Mouse (Mus musculus): ENCODE results near the gene Ocrl.
A peak's percentile ranks its signal among the peaks of the same experiment; 100 is the strongest.

The Ocrl gene

GRCm38 (mm10) chrX:47977078-47977477 is 64.9 kb downstream of the Ocrl start:
- no peak for DNase-seq (ENCODE audit: low spot score in 2 of 2)

DNA sequence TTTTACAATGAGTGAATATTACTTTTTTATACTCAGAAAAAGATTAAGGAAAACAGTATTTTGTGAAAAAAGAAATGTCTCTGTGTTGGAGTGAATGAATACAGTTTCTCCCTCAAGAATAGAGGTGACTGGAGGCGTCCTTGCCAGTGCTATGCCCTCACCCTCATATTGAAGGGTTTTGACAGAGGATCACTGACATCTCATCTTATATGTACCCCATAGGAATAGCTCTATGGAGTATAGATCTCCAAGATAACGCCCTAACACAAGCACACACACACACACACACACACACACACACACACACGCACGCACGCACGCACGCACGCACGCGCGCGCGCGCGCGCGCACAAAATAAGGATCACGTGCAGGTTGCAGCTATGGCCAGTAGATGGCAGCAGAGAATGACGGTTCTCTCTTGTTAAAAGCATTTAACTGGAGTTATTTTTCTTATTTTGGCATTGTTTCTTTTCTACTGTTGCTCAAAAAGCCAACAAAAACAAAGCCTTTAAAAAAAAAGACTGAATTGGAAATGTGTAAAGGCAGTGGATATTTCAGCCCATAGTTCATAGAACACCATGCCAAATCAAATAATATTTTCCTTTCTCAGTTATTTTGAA is 72.9 kb downstream of the Ocrl start:
- DNase-seq (ENCODE audit: low spot score in 2 of 2): peak in 1 of 2 experiments; percentile 25

DNA sequence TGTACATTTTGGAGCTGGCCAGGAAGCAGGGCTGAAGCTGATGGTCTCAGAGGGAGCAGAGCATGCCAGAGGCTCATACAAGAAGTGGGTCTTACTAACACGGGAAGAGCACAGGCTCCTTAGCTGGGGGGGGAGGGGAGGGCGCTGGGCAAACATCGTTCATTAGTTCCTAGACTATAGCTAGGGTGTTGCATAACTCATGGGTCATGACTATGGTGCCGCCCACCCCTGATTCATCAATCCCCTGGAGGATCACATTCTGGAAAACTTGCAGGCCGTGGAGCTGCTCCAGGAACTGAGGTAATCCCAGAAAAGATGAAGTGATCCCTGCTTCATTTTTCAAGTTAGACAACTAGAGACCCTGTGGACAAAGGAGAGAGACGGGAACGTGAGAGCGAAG is 75.8 kb downstream of the Ocrl start:
- DNase-seq (ENCODE audit: low spot score in 2 of 2): no peak

- DNase-seq (ENCODE audit: low spot score in 2 of 2): peak; percentile 28 to 68
Measured at GRCm38 (mm10) chrX:47992606-47993005, 80.4 kb downstream of the Ocrl start.

DNA sequence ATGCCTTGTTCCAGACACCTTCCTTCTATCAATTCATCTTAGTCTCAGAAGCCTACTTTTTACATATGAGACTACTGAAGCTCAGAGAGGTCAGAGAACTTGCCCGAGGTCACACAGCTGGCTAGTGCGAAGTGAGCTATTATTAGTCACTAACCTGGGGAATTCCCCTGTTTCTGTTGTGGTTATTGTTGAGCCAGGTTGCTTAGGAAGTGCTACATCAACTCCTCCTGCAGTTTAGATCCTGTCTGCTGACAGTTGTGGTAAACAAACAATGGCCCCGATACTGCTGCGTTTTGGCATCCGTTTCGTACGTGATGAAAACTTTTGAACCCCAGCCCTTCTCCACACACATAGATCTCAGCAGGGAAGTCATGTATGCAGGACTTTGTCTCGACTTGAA is 86.2 kb downstream of the Ocrl start:
- DNase-seq (ENCODE audit: low spot score in 2 of 2): no peak

DNA sequence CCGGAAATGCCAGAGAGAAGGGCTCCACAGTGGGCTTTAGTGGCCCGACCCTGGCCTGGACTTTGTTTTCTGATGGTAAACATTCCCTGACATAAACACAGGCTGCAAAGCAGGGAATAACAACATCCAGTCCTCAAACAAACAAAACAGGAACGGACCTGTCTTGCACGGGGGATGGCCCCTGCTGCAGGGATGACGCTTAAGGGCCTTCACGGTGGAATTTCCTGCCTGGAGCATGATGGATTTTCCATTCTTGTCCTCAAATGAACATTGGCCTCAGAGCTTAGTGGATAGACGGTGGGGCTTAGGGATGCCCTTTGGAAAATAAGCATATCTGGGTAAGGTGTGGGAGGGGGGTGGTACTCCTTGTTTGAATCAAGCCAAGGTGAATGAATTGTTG is 89.0 kb downstream of the Ocrl start:
- no peak for DNase-seq (ENCODE audit: low spot score in 2 of 2)

DNA sequence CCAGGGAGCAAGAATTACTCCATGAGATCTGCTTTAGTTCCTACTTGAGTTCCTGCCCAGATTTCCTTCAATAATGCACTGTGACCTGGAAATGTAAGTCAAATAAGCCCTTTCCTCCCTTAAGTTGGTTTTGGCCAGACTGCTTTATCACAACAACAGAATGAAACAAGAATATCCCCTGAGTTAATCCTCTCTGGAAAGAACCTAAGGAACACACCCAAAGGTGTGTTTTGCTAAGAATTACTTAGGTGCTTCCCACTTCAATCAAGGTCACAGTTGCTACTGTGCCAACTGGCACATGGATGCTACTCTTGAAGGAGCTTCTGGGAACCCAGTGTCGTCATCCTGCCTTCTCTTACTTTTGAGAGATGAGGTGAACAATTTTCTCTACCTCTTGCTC is 92.6 kb downstream of the Ocrl start:
- no peak for DNase-seq (ENCODE audit: low spot score in 2 of 2)

DNA sequence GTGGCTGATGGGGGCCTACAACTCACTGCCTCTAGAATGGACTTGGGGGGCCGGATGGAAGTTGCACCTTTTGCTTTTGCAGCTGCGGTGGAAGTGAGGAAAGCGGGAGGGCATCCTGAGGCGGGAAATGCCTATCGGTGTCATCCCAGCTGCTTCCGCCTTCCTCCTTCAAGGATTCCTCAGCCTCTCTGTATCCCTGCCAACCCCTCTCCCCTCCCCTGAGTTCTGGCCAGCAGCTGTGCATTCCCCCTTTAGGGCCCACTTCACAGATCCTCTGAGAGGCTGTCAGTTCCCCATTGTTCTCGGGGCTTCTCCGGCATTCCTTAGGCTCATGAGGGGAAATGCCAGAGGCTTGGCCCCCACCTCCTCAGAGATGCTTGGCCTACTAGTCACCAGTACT is 93.9 kb downstream of the Ocrl start:
- DNase-seq (ENCODE audit: low spot score in 2 of 2): no peak

- no peak for DNase-seq (ENCODE audit: low spot score in 2 of 2)
Measured at GRCm38 (mm10) chrX:48011656-48012055, 99.5 kb downstream of the Ocrl start.
